Mouse (Mus musculus) MN1 (cell line): ENCODE data around the gene Hist4h4.
A peak's percentile ranks its signal among the peaks of the same experiment; 100 is the strongest.
"Not testable (repeated sequence)": the region's sequence is repeated elsewhere in the genome, so short reads cannot be mapped to it uniquely, and the experiment has no call there.

Experiments used
- DNase-seq: peaks from one replicate; pipeline ENCODE4 v3.0.0-alpha.2; 2016; ENCODE audit warnings: low spot score

Hist4h4 gene

GRCm38 (mm10) chr6:136813117-136813516 lies 8.9 kb upstream of the Hist4h4 start:
- DNase-seq = peak; percentile 30

GRCm38 (mm10) chr6:136811196-136811595 lies 7.0 kb upstream of the Hist4h4 start:
- no peak for DNase-seq

- DNase-seq = no peak
These were observed 5.5 kb upstream of the Hist4h4 start for GRCm38 (mm10) chr6:136809673-136810072.

- DNase-seq = peak; percentile 51
These were observed 4.9 kb upstream of the Hist4h4 start for GRCm38 (mm10) chr6:136809077-136809476.

- peak; percentile 50 for DNase-seq
These were observed 4.4 kb upstream of the Hist4h4 start for GRCm38 (mm10) chr6:136808631-136809046.

GRCm38 (mm10) chr6:136808014-136808417 lies 3.8 kb upstream of the Hist4h4 start, which contains the start of gene H2afj:
H2afj (plus strand) TSS chr6:136808244.
- DNase-seq = peak; percentile 96

- DNase-seq = peak; percentile 47
These were observed 3.3 kb upstream of the Hist4h4 start for GRCm38 (mm10) chr6:136807395-136808013.

- DNase-seq = no peak
These were observed 2.6 kb upstream of the Hist4h4 start for GRCm38 (mm10) chr6:136806819-136807218.

- no peak for DNase-seq
These were observed 1.2 kb upstream of the Hist4h4 start for GRCm38 (mm10) chr6:136805409-136805775.

GRCm38 (mm10) chr6:136804705-136805408 lies 642 bp upstream of the Hist4h4 start:
- peak; percentile 73 for DNase-seq

- DNase-seq = no peak
These were observed 999 bp downstream of the Hist4h4 start for GRCm38 (mm10) chr6:136803093-136803738.

- DNase-seq = no peak
These were observed 2.9 kb downstream of the Hist4h4 start for GRCm38 (mm10) chr6:136801274-136801673.

- DNase-seq = no peak
These were observed 3.5 kb downstream of the Hist4h4 start for GRCm38 (mm10) chr6:136800710-136801109.

- not testable (repeated sequence) for DNase-seq
These were observed 6.1 kb downstream of the Hist4h4 start for GRCm38 (mm10) chr6:136797874-136798693.

- no peak for DNase-seq
These were observed 8.4 kb downstream of the Hist4h4 start for GRCm38 (mm10) chr6:136795850-136796249.

GRCm38 (mm10) chr6:136795110-136795509 lies 9.1 kb downstream of the Hist4h4 start:
- DNase-seq = no peak

GRCm38 (mm10) chr6:136793831-136794525 lies 10.2 kb downstream of the Hist4h4 start:
- DNase-seq = no peak

GRCm38 (mm10) chr6:136792884-136793758 lies 11.1 kb downstream of the Hist4h4 start:
- no peak for DNase-seq

- DNase-seq = no peak
These were observed 14.7 kb downstream of the Hist4h4 start for GRCm38 (mm10) chr6:136789391-136789971.

GRCm38 (mm10) chr6:136782761-136783160 lies 21.5 kb downstream of the Hist4h4 start:
- DNase-seq = no peak
